Mouse (Mus musculus): Measurements from ENCODE around the gene Trim25.

DNA sequence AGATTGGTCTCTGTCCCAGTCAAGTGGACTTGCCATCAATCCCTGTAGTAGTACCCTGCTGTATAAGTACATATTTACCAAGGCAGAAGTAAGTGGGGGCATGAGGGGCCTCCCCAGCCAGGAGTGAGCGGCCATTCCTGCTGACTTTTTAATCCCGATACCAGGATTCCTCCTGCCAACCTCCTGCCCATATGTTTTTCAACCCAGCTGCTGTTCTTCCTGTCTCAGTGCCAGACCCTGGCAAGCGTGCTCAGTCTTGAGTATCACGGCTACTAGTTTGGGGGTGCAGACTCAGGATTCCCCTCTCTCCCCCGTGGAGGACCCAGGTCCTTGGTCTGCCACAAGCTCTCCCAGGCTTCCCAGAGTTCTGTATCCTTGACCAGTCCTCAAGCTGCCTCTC, 3.4 kb downstream of the Trim25 start:
- TF ChIP-seq EP300 (IDR thresholded peaks at IDR 0.05; ENCODE audit: insufficient read depth, low read depth, low read length) (no peak), POLR2A (IDR thresholded peaks at IDR 0.05; ENCODE audit: insufficient read depth, low read length) (no peak), CTCF (IDR thresholded peaks at IDR 0.05; ENCODE audit: low read depth, low read length) (no peak)

Data from ES-Bruce4 (cell line).